Mouse (Mus musculus) embryonic facial prominence, embryonic 15.5 days (tissue): Measurements from ENCODE around the gene Dhx9. TPM values are rescaled to one million over a fixed set of nuclear protein-coding genes. Genes with fewer than 3 reads are reported as not detected.

Experiments used
- ATAC-seq: fragments of 200-750 bp; cut with Nextera tagmentation; 2 replicates; pipeline ENCODE4 v1.8.0; 2017; ENCODE audit warnings: low read depth, moderate TSS enrichment; ENCODE audit not compliant: insufficient number of reproducible peaks, low FRiP score, low TSS enrichment
- H3K27ac ChIP-seq: fragments of 300-500 bp; sonication (generic); replicated peaks from 2 replicates; pipeline ENCODE4 v1.5.1; 2015; ENCODE audit warnings: mild to moderate bottlenecking, inconsistent platforms
- H3K27me3 ChIP-seq: fragments of 300-500 bp; sonication (generic); 2 replicates; pipeline ENCODE4 v1.6.1; 2015; ENCODE audit warnings: inconsistent platforms
- H3K36me3 ChIP-seq: fragments of 300-500 bp; sonication (generic); 2 replicates; pipeline ENCODE4 v1.6.1; 2015; ENCODE audit warnings: mild to moderate bottlenecking, inconsistent platforms
- H3K4me1 ChIP-seq: fragments of 300-500 bp; sonication (generic); 2 replicates; pipeline ENCODE4 v1.6.1; 2015; ENCODE audit warnings: inconsistent platforms
- H3K4me2 ChIP-seq: fragments of 300-500 bp; sonication (generic); replicated peaks from 2 replicates; pipeline ENCODE4 v1.6.1; 2015; ENCODE audit warnings: mild to moderate bottlenecking, inconsistent platforms
- H3K4me3 ChIP-seq: fragments of 300-500 bp; sonication (generic); replicated peaks from 2 replicates; pipeline ENCODE4 v1.5.1; 2015; ENCODE audit warnings: mild to moderate bottlenecking, inconsistent platforms
- H3K9ac ChIP-seq: fragments of 300-500 bp; sonication (generic); 2 replicates; pipeline ENCODE4 v1.6.1; 2015; ENCODE audit warnings: inconsistent platforms
- H3K9me3 ChIP-seq: fragments of 300-500 bp; sonication (generic); replicated peaks from 2 replicates; pipeline ENCODE4 v1.6.1; 2016; ENCODE audit warnings: inconsistent platforms
- WGBS: fragments of 180-500 bp; shearing (Covaris S2); methylation state at CpG from one replicate; pipeline ENCODE4 v1.1.7; 2015; 5-methylcytosine and 5-hydroxymethylcytosine counted together
- polyA plus RNA-seq: library from polyadenylated mRNA; unstranded; fragments of >200 nt; fragmentation: Nextera tagmentation; extraction: Ambion mirVana; gene quantifications from 2 replicates; pipeline ENCODE4 v1.2.1, GENCODE M21; 2015

Dhx9 gene
- polyA plus RNA-seq, 1 experiment from 2014 or later, result 26.9 TPM

GRCm38 (mm10) chr1:153501644-153502321 is 14.3 kb upstream of the Dhx9 start:
- Histone ChIP-seq H3K27ac (no peak overlapping the region), H3K36me3 (no peaks in the 10 kb centered on the region), H3K4me2 (no peak overlapping the region), H3K9me3 (no peaks in the 10 kb centered on the region), H3K27me3 (no peaks in the 10 kb centered on the region), H3K4me1 (no peaks in the 10 kb centered on the region), H3K9ac (no peak overlapping the region), H3K4me3 (no peak overlapping the region)
- 39% methylated on average over 5 of the region's 5 CpGs for WGBS
- ATAC-seq, result no peak

- WGBS, result 86% methylated on average over 9 of the region's 9 CpGs
- Histone ChIP-seq H3K27ac (no peak overlapping the region), H3K9me3 (no peaks in the 10 kb centered on the region), H3K4me2 (no peak overlapping the region), H3K27me3 (no peaks in the 10 kb centered on the region), H3K4me1 (no peaks in the 10 kb centered on the region), H3K4me3 (no peak overlapping the region), H3K36me3 (no peaks in the 10 kb centered on the region), H3K9ac (no peak overlapping the region)
- ATAC-seq, result no peak
Measured at GRCm38 (mm10) chr1:153500030-153500429, 12.6 kb upstream of the Dhx9 start.

GRCm38 (mm10) chr1:153496030-153496429 is 8.6 kb upstream of the Dhx9 start:
- Histone ChIP-seq H3K4me1 (no peaks in the 10 kb centered on the region), H3K9me3 (no peaks in the 10 kb centered on the region), H3K4me2 (no peak overlapping the region), H3K9ac (no peak overlapping the region), H3K27ac (no peak overlapping the region), H3K36me3 (no peaks in the 10 kb centered on the region), H3K27me3 (no peaks in the 10 kb centered on the region), H3K4me3 (no peak overlapping the region)
- ATAC-seq, result no peak
- 79% methylated on average over 3 of the region's 3 CpGs for WGBS

GRCm38 (mm10) chr1:153493931-153494330 is 6.5 kb upstream of the Dhx9 start:
- H3K9ac ChIP-seq, result no peak overlapping the region
- H3K27me3 ChIP-seq, result no peaks in the 10 kb centered on the region
- no peaks in the 10 kb centered on the region for H3K36me3 ChIP-seq
- no peak for ATAC-seq
- no peaks in the 10 kb centered on the region for H3K9me3 ChIP-seq
- H3K4me2 ChIP-seq, result no peak overlapping the region
- H3K4me1 ChIP-seq, result no peaks in the 10 kb centered on the region
- H3K27ac ChIP-seq, result no peak overlapping the region
- 18% methylated on average over 6 of the region's 6 CpGs for WGBS
- no peak overlapping the region for H3K4me3 ChIP-seq

DNA sequence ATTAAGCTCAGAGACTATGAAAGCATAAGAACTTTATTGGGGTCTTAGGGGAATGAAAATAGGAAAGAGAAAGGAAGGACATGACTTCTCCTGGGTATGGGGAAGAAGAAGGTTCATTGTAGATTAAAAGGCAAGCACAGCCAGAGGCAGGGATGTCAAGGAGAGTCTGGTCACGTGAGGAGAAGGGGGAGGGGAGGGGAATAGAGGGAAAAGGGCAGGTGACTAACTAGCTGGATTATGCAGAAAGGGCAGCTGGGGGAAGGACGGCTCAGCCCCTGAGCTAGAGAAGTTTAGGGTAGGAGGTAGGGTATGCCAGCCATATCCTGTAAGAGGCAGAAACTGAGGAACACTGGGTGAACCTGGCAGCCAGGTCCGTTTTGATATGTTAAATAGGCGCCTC is 5.9 kb upstream of the Dhx9 start:
- no peak for ATAC-seq
- Histone ChIP-seq H3K4me2 (no peak overlapping the region), H3K27me3 (no peaks in the 10 kb centered on the region), H3K9ac (no peak overlapping the region), H3K36me3 (no peaks in the 10 kb centered on the region), H3K27ac (no peak overlapping the region), H3K4me1 (no peaks in the 10 kb centered on the region), H3K4me3 (no peak overlapping the region), H3K9me3 (no peaks in the 10 kb centered on the region)
- 17% methylated on average over 4 of the region's 4 CpGs for WGBS

DNA sequence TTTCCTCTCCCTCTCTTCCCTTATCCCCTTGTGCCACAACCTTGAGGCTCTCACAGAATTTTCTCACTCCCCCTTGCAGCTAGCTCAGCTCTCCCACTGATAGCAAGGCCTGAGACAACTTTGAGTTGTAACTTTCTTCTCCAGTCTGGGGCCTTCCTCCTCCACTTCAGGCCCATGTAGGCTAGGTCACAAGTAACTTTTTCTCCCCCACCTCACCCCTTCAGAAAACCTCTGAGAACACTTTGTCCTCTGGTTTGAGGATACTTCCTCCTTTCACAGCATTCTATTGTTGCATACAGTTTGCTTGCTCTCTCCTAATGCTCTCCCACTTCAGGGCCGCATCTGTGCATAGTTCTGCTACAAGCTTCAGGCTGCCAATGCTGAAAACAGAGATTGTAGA is 4.4 kb upstream of the Dhx9 start:
- Histone ChIP-seq H3K9ac (no peak overlapping the region), H3K27ac (no peak overlapping the region), H3K4me1 (no peaks in the 10 kb centered on the region), H3K4me2 (no peak overlapping the region), H3K4me3 (no peak overlapping the region), H3K36me3 (no peaks in the 10 kb centered on the region), H3K9me3 (no peaks in the 10 kb centered on the region), H3K27me3 (no peaks in the 10 kb centered on the region)
- ATAC-seq, result no peak
- 93% methylated on average over 1 of the region's 1 CpGs for WGBS

- Histone ChIP-seq H3K9me3 (no peaks in the 10 kb centered on the region), H3K4me1 (0 out of 2 replicates have a peak, but pooled peaks cover under 1% of the 10 kb centered on the region), H3K4me3 (no peak overlapping the region), H3K27ac (no peak overlapping the region), H3K9ac (no peak overlapping the region), H3K27me3 (no peaks in the 10 kb centered on the region), H3K4me2 (no peak overlapping the region), H3K36me3 (no peaks in the 10 kb centered on the region)
- ATAC-seq, result no peak
- 89% methylated on average over 2 of the region's 2 CpGs for WGBS
Measured at GRCm38 (mm10) chr1:153491345-153491744, 3.9 kb upstream of the Dhx9 start.

GRCm38 (mm10) chr1:153489963-153490362 is 2.5 kb upstream of the Dhx9 start:
- Histone ChIP-seq H3K4me3 (no peak overlapping the region), H3K36me3 (no peaks in the 10 kb centered on the region), H3K4me2 (no peak overlapping the region), H3K27ac (no peak overlapping the region), H3K9me3 (no peaks in the 10 kb centered on the region), H3K9ac (no peak overlapping the region), H3K27me3 (no peaks in the 10 kb centered on the region), H3K4me1 (peaks cover 11% of the 10 kb centered on the region)
- 81% methylated on average over 4 of the region's 4 CpGs for WGBS
- no peak for ATAC-seq

GRCm38 (mm10) chr1:153489540-153489939 is 2.1 kb upstream of the Dhx9 start:
- no peak overlapping the region for H3K4me2 ChIP-seq
- no peaks in the 10 kb centered on the region for H3K27me3 ChIP-seq
- H3K36me3 ChIP-seq, result no peaks in the 10 kb centered on the region
- no peaks in the 10 kb centered on the region for H3K9me3 ChIP-seq
- 60% methylated on average over 2 of the region's 2 CpGs for WGBS
- H3K27ac ChIP-seq, result no peak overlapping the region
- H3K4me1 ChIP-seq, result peaks cover 15% of the 10 kb centered on the region
- no peak overlapping the region for H3K9ac ChIP-seq
- no peak for ATAC-seq
- no peak overlapping the region for H3K4me3 ChIP-seq

DNA sequence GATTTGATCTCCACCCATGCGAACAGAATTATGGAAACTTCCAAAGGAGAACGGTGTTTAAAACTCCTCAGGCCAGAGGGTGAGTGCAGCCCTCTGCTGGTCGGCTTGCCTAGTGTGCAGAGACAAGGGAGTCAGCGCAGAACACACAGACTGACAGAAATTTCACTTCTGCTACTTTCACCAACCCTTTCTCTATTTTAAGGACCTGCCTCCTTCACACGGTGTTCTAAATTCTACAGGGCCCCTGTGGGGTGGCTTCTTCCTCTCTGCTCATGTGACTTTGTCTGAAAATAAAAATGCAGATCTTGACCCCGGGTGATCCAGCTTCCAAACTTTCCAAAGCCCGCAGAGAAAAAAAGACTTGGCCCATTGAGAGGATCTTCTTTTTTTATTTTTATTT is 1.7 kb upstream of the Dhx9 start:
- H3K27ac ChIP-seq, result no peak overlapping the region
- ATAC-seq, result no peak
- H3K4me3 ChIP-seq, result no peak overlapping the region
- H3K36me3 ChIP-seq, result no peaks in the 10 kb centered on the region
- H3K9me3 ChIP-seq, result no peaks in the 10 kb centered on the region
- no peak overlapping the region for H3K9ac ChIP-seq
- WGBS, result 46% methylated on average over 7 of the region's 7 CpGs
- H3K4me2 ChIP-seq, result no peak overlapping the region
- no peaks in the 10 kb centered on the region for H3K27me3 ChIP-seq
- H3K4me1 ChIP-seq, result peaks cover 19% of the 10 kb centered on the region

GRCm38 (mm10) chr1:153486767-153487499 is 527 bp downstream of the Dhx9 start:
- Histone ChIP-seq H3K27me3 (no peaks in the 10 kb centered on the region), H3K36me3 (peaks cover 8% of the 10 kb centered on the region; the same call in 1 of the 2 replicates), H3K4me2 (peak overlapping the region; percentile 64), H3K4me3 (peak overlapping the region; percentile 100), H3K27ac (peak overlapping the region; percentile 91), H3K4me1 (peaks cover 20% of the 10 kb centered on the region), H3K9me3 (no peaks in the 10 kb centered on the region), H3K9ac (peak overlapping the region; percentile 90)
- peak; percentile 74 for ATAC-seq
- under 1% methylated on average over 63 of the region's 64 CpGs for WGBS
